Mouse (Mus musculus) adrenal gland, postnatal 10 days (tissue): ENCODE measurements at regions not wholly inside any gene's neighbourhood (a gene's known extent, or its start where the extent isn't known, plus 50 kb on each side); places are given as distances from the start of the nearest gene placed in this dataset.
A peak's percentile ranks its signal among the peaks of the same experiment; 100 is the strongest.

Experiments
- DNase-seq: peaks from one replicate; pipeline ENCODE4 v3.0.0; 2021; ENCODE audit warnings: mixed read lengths

DNA sequence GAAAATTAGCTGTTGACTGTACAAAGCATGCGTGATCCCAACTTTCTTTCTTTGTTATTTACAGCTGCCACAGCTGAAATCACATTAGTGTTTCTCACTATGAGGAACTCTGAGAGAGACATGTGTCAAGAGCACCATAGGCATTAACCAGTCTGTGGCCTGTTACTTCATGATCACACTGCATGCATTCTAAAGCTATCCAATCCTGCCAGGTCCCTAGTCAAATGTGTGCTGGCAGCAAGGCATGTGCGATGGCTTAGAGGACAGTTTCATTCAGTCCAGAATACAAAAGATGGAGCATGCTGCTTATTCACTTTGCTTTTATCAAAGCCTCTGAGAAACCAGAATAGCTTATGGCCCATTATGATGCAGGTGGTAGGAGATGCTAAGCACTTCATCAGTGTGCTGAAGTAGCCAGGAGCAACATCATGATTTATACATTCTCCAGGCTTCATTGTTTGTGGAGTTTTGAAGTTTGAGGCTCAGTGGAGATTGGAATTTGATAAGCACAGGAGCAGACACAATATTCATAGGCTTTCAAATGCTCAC is 882.9 kb upstream of the Lrrn3 start:
- DNase-seq, result no peak

DNA sequence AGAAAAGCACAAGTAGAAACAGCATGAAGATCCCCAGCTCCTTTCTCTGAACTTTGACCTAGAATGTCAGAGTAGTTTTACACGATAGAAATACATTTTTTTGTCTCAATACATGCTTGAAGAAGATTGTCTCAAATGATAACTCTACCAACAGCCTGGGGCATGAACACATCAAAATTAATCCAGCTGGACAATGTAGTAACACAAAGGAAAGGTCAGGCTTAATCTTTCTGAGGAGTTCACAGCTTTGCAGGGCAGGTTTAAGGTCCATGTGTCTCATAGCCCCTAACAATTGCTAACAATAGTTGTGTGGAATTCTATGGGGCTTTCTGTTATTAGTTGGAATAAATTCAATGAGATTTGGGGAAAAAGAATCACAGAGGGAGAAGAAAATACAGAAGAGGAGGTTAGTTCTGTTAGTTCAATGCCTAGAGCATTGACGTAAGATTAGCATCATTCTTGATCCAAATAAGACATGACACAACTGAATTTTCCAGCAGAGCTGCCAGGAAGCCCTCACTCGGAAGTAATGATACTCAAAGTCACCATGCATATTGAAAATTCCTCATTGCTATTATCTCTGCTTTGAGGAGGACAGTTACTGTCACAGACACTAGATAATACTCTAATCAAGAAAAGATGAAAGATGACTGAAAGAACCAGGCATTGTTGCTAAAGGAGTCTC is 852.9 kb upstream of the Lrrn3 start:
- no peak for DNase-seq

DNA sequence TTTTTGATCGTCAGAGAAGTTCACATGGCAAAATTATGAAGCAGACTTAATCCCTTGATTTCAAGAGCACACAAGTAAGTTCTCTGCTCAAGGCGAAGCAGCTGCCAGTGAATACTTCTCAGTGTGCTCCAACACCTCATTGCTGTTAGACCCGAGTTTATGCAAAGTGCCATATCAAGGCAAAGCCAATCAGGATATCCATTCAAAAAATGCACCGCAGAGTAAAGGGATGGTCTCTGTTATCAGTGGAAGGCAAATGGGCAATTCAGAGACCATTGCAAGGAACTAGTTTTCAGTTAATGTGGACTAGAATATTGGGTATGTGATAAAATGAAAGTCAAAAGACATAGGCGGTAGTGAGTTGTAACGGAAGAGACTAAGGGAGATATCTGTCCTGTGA is 820.2 kb upstream of the Lrrn3 start:
- no peak for DNase-seq

DNA sequence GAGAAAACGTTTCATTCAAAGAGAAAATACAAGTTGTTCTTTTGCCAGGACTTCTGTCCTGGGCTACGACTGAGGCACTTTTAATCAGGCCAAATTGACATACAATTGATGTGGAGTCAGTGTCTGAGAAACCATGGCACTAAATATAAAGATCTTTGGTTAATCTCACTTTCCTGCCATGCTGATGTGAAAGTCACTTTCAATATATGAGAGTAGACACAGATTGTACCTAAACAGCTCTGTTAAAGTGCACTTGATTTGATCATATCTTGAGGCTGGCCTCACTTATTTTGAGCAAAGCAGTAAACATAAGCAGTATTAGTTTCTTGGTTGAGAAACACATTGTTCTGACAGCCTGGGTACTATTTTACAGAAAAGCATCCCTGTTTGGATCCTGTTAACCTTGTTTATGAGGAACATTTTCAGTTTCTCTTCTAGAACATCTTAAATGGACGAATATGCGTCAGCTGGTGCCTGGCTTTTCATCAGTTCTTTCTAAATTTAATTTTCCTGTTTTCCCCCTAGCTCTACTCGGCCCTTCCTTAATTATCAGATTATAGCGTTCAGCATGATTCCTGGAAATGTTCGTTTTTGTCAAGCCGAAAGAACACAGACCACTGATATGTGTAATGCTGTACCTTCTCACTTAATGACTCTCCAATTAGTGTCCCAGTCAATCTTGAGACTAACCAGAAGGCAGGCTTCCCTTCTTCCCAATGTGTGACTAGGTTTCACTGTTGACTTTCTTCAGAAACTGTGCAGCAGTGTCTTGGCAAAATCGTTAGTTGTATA is 791.2 kb upstream of the Lrrn3 start:
- no peak for DNase-seq

DNA sequence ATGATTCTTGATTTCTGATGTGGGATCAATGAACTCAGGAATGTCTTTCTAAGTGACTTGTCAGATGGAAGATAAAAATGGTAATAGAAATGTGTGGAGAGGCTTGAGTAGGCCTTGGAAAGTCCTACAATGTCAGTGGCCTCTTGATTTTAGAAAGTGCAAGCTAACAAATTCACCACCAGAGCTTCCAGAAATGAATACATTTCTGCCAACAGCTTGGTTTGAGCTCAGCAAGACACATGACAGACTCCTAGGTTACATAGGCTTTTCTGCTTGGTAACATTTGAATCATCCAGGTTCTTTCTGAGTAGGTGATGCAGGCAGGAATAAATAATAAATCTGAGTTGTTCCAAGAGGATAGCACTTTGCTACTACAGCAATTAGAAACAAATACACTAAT is 764.2 kb upstream of the Lrrn3 start:
- DNase-seq, result no peak

DNA sequence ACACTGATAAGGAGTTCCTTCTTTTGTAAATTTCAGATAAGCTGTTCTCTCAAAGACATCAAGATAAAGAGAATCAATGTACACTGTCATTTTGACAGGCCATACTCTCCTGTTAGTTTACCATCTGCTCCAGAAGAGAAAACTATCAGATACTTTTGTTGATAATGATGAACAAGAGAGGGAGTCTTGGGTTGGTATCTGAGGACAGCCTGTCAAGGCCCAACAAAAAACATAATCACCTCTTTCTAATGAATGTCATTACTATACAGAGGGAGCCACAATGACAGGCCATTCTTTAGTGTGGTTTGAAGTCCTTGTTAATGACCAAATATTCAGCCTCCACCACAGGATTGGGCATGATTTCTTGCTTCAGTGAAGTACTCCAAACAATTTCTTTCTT is 743.0 kb upstream of the Lrrn3 start:
- no peak for DNase-seq

DNA sequence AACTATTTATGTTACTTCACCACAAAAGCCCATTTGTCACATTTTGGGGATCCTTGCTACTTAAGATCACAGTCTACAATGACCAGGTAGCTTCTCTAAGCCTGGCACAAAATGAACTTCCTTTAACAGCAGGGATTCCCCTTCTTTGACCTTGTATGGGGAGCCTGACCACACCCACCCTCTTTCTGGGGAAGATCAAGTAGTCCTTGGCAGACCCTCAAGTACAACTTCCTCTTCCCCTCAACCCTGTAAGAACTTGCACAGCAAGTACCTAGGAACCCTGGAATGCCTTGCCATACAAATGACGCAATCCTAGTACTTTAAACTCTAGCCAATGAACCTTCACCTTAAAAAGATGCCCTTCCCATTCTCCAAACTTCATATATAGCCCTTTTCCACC is 695.4 kb upstream of the Lrrn3 start:
- DNase-seq, result no peak

DNA sequence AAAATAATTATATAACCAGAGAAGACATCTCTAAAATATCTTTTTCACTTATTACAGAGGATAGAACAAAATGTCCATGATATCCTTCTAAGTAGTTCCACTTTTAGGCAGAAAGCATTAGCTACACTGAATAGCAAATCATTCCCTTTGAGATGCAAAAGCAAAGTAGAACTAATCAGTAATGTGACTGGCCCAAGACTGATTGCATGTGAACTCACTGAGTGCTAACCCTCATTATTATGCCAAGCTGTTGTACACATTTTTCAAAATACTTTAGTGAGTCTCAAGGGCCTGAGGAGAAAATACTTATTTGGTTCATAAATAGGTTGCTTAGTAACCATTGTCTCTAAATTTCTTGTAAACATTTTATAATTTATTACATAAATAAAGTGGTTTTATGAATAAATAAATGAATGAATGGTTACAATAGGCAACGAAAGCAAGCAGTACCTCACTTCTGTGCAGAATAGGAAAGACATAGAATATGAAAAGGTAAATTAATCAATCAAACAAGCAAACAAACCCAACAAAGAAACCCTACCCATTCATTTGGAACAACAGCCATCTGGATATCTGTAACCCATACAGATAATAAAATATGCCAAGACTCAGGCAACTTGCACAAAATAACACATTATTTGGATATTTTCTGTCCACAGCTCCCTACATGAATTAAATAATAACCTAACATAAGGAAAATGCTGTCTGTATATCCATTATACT is 693.9 kb upstream of the Lrrn3 start:
- DNase-seq, result no peak

DNA sequence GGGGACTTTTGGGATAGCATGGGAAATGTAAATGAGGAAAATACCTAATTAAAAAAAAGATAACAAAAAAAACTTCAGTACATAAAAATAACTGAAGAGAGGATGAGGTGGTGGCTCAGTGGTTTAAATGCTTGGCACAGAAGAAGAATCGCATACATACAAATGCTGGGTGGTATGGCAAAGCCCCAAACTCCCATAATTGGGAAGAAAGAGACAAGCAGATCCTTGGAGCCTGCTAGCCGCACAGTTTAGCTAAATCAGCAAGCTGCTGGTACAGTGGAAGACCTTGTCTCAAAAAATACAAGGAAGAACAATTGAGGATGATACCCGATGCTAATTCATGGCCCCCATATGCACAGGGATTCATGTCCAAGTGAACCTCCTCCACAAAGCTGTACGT is 661.7 kb upstream of the Lrrn3 start:
- no peak for DNase-seq

DNA sequence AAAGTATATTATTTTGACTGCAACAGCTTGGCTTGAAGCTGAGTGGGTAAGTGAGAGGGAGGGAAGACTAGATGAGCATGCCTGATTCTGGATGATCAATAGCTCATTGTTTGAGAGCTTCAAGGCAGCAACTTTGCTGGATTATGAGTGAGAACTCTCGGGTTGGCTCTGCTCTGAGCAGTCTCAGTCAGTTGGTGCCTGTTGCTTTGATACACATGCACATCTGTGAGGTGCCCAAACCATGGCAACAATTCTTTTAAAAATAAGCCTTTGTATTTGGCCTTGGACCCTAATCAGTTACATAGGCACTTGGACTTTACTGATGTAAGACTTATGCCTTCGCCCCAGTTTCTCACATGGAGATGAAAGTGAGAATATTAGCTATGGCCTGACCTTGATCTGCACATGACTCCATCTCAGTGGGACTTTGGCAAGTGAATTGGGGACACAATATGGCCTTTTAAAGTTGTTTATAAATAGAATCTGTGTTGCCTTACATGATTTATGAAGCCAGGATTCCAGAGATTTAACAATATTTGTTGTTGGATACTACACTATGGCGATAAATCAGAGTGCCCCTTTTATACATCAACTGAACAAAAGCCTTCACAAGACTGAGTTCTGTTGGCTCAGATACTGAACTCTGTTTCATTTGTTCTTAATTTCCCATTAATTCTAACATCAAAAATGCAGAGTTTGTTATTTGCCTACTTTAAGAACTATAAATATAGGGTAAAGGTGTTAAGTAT is 652.6 kb upstream of the Lrrn3 start:
- DNase-seq, result no peak

DNA sequence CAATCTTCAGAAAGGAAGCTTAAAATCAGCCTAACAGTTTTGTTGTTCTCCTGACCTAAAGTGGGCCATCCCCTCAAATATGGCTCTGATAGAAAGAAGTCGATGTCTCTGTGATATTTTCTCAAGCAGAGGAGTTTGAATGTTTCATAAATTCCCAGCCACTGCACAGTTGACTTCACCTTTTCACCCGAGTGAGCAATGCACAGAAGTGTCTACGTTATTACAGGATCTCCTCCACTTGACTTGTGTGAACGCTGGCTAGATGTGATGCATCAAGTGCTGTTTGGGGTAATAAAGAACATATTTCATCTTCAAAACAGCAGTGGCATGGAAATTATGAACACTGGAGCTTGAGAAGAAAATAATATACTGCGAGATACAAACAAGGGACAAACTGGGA is 651.9 kb upstream of the Lrrn3 start:
- no peak for DNase-seq

DNA sequence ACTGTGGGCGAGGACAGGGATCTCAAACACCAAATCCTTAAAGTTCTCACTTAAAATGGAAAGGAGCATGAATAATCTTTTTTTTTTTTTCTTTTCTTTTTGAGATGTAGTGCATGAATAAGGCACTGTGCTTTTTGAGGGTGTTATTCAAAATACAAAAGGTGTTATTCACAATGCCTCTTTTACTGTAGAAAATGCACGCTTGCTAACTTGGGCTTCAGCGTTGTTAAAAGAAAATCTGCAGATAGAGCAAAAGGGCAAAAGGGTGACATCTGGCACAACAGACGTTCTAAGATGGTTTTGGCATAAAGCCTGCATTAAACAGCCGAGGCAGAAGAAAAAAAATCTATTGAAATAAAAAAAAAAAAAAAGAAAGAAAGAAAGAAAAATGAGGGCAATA is 651.5 kb upstream of the Lrrn3 start:
- no peak for DNase-seq

DNA sequence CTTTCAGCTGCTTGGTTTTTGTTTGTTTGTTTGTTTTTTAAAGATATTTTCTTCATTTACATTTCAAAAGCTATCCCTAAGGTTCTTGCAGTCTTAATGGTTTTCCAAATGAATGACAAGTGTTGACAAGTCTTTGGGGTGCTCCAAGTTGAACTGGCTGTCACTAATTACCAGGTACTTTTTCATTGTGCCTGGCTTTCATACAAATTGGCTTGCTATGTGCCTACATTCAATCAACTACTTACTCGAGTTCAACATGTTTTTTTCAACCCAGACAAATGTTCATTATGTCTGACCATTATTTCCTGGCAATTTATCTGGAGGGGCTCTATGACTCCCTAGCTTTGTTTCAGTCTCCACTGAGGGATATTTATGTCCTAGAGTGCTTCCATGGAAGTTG is 614.0 kb upstream of the Lrrn3 start:
- no peak for DNase-seq

DNA sequence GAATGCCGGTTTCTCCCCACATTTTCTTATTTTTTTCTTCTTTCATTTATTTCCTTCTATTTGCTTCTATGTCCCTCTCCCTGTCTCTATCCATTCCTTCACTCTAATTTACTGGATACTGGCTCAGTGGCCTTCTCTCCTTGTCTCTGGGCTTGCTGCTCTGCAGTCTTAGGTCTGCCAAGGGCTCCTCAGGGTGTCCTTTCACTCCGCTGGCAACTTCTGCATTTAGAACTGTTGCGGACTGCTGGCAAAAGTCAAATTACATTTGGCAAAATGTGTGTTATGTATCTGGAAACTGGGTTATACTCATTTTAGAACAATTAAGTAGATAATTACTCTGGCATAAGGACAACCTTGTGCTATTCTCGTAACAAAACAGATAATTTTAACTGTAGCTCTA is 584.2 kb upstream of the Lrrn3 start:
- peak; percentile 26 for DNase-seq

DNA sequence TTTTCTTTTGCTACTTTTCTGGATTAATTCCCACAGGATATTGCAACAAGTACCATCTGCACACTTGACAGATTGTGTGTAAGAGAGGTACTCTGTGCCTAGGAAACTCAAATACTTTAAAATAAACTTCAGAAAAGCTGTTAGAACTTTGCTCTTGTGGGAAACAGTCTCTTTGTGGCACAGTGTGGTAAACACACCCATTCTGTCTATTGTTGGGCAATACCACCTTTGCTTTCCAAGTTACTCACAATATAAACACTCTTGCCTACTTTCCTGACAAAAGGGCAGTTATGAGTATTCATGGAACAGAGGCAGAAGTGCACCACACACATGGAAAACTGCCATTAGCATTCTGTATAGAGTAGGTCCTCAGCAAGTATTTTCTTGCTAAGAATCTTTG is 577.5 kb upstream of the Lrrn3 start:
- no peak for DNase-seq

DNA sequence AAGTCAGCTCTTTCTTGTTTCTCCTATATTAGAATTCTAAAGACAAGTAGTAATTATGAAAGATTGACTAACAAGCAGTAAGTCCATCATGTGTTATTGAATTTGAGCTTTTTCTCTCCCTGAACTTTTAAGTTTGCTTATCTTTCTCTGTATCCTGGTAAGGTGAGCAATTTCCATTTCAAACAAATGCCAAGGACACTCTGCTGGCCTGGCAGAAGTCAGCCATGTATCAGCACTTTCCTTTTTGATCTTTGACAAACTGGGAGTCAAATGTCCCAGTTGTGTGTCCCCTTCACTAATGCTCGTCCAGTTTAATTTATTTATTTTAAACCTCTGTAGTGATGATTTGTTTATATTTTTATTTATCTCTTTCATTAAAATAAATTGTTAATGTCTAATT is 562.8 kb upstream of the Lrrn3 start:
- DNase-seq, result peak; percentile 46

DNA sequence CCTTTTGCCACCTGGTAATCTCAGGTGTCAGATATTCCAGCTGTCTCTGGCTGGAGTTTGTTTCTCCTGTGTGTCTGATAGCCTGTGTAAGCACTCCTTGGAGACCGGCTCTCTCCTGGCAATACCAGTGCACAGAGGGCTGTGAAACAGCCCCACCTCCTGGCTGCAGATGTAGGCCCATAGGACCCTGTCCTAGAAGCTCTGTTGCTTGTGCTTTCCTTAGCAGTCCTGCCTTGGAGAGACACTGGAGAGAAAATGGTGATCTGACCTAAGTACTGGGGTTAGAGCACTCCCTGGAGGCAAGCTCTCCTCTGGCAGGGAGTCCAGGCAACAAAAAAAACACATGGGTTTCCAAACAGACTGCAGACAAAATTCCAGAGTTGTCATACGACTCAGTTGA is 541.6 kb upstream of the Lrrn3 start:
- peak; percentile 34 for DNase-seq

DNA sequence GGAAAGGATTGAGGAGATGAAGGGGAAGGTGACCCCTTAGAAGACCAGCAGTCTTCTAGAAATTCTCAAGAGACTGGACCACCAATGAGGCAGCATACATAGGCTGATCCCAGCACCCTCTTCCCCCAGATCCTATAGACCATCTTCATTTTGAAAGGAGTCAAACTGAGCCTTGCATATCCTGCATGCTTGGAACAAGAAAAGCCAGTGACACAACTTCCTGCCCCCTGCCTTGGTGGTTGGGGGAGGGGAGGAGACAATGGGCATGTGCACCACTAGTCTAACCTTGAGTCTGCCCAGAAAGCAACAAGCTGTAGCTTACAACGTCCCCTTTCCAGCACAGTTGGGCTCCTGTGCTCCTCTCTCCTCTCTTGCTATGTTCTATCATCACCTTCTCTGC is 531.3 kb upstream of the Lrrn3 start:
- no peak for DNase-seq

DNA sequence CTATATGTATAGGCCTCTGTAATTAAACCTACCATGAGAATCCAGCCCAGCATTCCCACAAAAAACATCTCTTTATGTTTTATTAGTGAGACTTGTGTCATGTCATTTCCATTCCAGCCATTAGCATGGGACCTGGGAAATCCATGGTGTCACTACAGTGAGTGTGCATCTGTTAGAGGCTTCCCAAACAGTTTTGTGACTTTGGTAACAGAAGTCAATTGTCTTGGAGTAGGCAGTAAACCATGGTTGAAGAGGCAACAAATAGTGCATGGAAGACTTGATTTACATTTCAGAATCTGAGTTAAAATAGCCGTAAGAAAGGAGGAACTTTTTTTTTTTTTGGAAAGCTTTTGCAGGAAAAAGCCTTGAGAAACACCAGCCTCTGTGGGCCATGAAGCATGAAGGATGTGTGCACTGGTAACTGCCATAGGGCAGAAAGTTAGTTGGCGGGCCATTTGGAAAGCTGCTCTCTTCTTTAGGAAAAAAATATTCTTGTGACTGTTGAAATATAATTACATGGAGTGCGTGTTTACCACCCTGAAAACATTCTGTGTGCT is 522.7 kb upstream of the Lrrn3 start:
- DNase-seq, result no peak

DNA sequence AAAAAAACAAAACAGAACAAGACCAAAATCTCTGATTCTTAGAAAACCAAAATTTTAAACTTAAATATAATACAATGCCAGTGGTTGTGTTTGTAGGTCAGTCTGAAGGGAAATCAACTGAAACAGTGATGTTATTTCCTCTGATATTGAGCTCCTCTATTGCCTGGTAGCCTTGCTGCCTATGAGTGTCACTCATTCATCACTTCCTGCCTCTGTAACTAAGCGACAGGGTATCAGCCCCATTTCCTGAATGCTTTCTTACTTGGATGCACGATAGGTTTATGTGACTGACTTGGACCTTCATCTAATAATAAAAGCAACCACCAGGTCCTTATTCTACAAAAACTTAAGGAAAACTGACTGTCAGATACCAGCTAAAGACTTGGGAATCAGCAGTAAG is 520.7 kb upstream of the Lrrn3 start:
- DNase-seq, result no peak
